Mouse (Mus musculus): ENCODE data around the gene Dkkl1. TPM values are rescaled to one million over a fixed set of nuclear protein-coding genes. Genes with fewer than 3 reads are reported as not detected.
"Not testable (repeated sequence)": the region's sequence is repeated elsewhere in the genome, so short reads cannot be mapped to it uniquely, and the experiment has no call there.

Dkkl1 gene
- polyA plus RNA-seq (2012; fragmentation: generic; extraction: Trizol) = 0.07 TPM
- long read RNA-seq, experiment 1 = 0 reads
- long read RNA-seq, experiment 2 = 0 reads

DNA sequence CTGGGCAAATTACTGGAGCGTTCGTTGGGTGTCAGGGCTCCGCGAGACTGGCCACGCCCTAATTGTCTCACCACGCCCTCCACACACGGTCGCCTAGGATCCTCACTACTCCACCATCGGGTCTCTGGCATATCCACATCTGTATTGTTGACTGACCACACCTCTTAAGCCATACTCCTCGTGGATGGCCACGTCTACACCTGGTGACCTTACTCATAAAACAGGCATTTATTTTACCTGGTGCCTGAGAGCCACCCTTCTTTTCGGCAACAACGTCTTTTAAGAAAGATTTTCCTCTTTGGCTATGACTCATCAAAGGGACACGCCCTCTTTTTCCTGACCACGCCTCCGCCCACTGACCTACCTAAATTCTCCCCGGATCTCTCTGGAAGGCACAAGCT is at the start of gene Dkkl1:
Dkkl1 (minus strand) TSS at position 297 of the 401 bp plus-strand sequence.
- H3K79me3 ChIP-seq (ENCODE audit: low read depth) = peaks cover 1% of the 10 kb centered on the region
- peaks cover 9% of the 10 kb centered on the region for H3K27me3 ChIP-seq (ENCODE audit: control insufficient read depth, insufficient read depth, insufficient read length)
- TF ChIP-seq MYOG (IDR thresholded peaks at IDR 0.05; ENCODE audit: control insufficient read depth, extremely low read depth, insufficient read length) = no peak
- TF ChIP-seq USF1 (IDR thresholded peaks at IDR 0.05; ENCODE audit: low read depth) = no peak
- no peak for TF ChIP-seq FOSL1 (IDR thresholded peaks at IDR 0.05; ENCODE audit: insufficient read depth, low read length, poor library complexity, severe bottlenecking)
- no peak for TF ChIP-seq CTCF (IDR thresholded peaks at IDR 0.05; ENCODE audit: control insufficient read depth, insufficient read depth, insufficient read length)
- no peak for TF ChIP-seq MAX (IDR thresholded peaks at IDR 0.05)
- no peak for TF ChIP-seq CEBPB (IDR thresholded peaks at IDR 0.05; ENCODE audit: low read depth)
- no peak for TF ChIP-seq MYOD1 (IDR thresholded peaks at IDR 0.05; ENCODE audit: control insufficient read depth, insufficient read length, low read depth)
- no peak within 1 kb of the TSS for H3K4me3 ChIP-seq (ENCODE audit: insufficient read depth, poor library complexity, severe bottlenecking)
- H3K36me3 ChIP-seq (ENCODE audit: control insufficient read depth, insufficient read depth) = no peaks in the 10 kb centered on the region
- H3ac ChIP-seq (ENCODE audit: control insufficient read depth, insufficient read length, low read depth) = no peak within 1 kb of the TSS
- peaks cover 10% of the 10 kb centered on the region for H3K79me2 ChIP-seq (ENCODE audit: control insufficient read depth, insufficient read depth)

DNA sequence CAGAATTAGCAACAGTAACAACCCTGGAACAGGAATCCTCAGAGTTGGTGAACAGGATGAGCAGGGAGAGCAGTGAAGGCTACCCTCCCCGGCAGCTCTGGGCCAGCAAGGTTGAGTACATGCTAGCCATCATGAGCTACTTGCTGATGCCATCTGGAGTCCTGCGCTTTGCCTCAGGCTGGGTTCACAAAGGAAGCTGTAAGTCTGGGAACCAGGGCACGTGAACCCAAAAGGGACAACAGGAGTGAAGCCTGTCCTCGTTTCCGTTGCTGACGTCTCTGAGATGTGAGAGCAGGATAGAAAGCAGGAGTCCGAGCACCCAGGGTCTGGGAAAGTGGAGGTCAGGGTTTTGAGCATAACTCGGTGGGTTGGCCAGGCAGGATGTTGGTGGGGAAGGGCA is 47.3 kb upstream of the Dkkl1 start:
- H3K79me3 ChIP-seq (ENCODE audit: low read depth) = no peaks in the 10 kb centered on the region
- no peaks in the 10 kb centered on the region for H3K79me2 ChIP-seq (ENCODE audit: control insufficient read depth, insufficient read depth)
- no peak overlapping the region for H3ac ChIP-seq (ENCODE audit: control insufficient read depth, insufficient read length, low read depth)
- H3K4me3 ChIP-seq (ENCODE audit: insufficient read depth, poor library complexity, severe bottlenecking) = no peak overlapping the region
- no peak for TF ChIP-seq MAX (IDR thresholded peaks at IDR 0.05)
- no peak for TF ChIP-seq MYOG (IDR thresholded peaks at IDR 0.05; ENCODE audit: control insufficient read depth, extremely low read depth, insufficient read length)
- no peak for TF ChIP-seq CEBPB (IDR thresholded peaks at IDR 0.05; ENCODE audit: low read depth)
- TF ChIP-seq FOSL1 (IDR thresholded peaks at IDR 0.05; ENCODE audit: insufficient read depth, low read length, poor library complexity, severe bottlenecking) = no peak
- TF ChIP-seq USF1 (IDR thresholded peaks at IDR 0.05; ENCODE audit: low read depth) = no peak
- TF ChIP-seq CTCF (IDR thresholded peaks at IDR 0.05; ENCODE audit: control insufficient read depth, insufficient read depth, insufficient read length) = no peak
- no peaks in the 10 kb centered on the region for H3K36me3 ChIP-seq (ENCODE audit: control insufficient read depth, insufficient read depth)
- H3K27me3 ChIP-seq (ENCODE audit: control insufficient read depth, insufficient read depth, insufficient read length) = peaks cover 73% of the 10 kb centered on the region

- H3K27me3 ChIP-seq (ENCODE audit: control insufficient read depth, insufficient read depth, insufficient read length) = peaks cover 63% of the 10 kb centered on the region
- H3K79me3 ChIP-seq (ENCODE audit: low read depth) = no peaks in the 10 kb centered on the region
- no peaks in the 10 kb centered on the region for H3K79me2 ChIP-seq (ENCODE audit: control insufficient read depth, insufficient read depth)
- H3ac ChIP-seq (ENCODE audit: control insufficient read depth, insufficient read length, low read depth) = no peak overlapping the region
- TF ChIP-seq MAX (IDR thresholded peaks at IDR 0.05) = no peak
- no peak for TF ChIP-seq MYOD1 (IDR thresholded peaks at IDR 0.05; ENCODE audit: control insufficient read depth, insufficient read length, low read depth)
- TF ChIP-seq CEBPB (IDR thresholded peaks at IDR 0.05; ENCODE audit: low read depth) = no peak
- TF ChIP-seq MYOG (IDR thresholded peaks at IDR 0.05; ENCODE audit: control insufficient read depth, extremely low read depth, insufficient read length) = no peak
- TF ChIP-seq FOSL1 (IDR thresholded peaks at IDR 0.05; ENCODE audit: insufficient read depth, low read length, poor library complexity, severe bottlenecking) = no peak
- no peak for TF ChIP-seq CTCF (IDR thresholded peaks at IDR 0.05; ENCODE audit: control insufficient read depth, insufficient read depth, insufficient read length)
- no peak for TF ChIP-seq USF1 (IDR thresholded peaks at IDR 0.05; ENCODE audit: low read depth)
- no peak overlapping the region for H3K4me3 ChIP-seq (ENCODE audit: insufficient read depth, poor library complexity, severe bottlenecking)
- no peaks in the 10 kb centered on the region for H3K36me3 ChIP-seq (ENCODE audit: control insufficient read depth, insufficient read depth)
Measured at GRCm38 (mm10) chr7:45257063-45257840, 45.3 kb upstream of the Dkkl1 start.

DNA sequence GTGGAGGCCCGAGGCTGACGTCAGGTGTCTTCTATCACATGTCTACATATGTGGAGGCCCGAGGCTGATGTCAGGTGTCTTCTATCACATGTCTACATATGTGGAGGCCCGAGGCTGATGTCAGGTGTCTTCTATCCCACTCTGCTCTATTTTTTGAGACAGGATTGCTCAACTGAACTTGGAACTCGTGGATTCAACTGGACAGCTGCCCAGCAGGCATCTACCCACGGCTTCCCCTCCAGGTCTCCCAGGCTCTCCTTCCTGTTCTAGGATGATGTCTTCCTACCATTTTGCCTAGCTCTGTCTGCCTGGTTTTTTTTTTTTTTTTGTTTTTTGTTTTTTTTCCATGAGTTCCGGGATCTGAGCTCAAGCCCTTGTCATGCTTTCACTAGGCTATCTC is 43.9 kb upstream of the Dkkl1 start:
- H3K27me3 ChIP-seq (ENCODE audit: control insufficient read depth, insufficient read depth, insufficient read length) = peaks cover 49% of the 10 kb centered on the region
- not testable (repeated sequence) for H3ac ChIP-seq (ENCODE audit: control insufficient read depth, insufficient read length, low read depth); H3K79me3 ChIP-seq (ENCODE audit: low read depth); H3K36me3 ChIP-seq (ENCODE audit: control insufficient read depth, insufficient read depth); H3K4me3 ChIP-seq (ENCODE audit: insufficient read depth, poor library complexity, severe bottlenecking); H3K79me2 ChIP-seq (ENCODE audit: control insufficient read depth, insufficient read depth)

DNA sequence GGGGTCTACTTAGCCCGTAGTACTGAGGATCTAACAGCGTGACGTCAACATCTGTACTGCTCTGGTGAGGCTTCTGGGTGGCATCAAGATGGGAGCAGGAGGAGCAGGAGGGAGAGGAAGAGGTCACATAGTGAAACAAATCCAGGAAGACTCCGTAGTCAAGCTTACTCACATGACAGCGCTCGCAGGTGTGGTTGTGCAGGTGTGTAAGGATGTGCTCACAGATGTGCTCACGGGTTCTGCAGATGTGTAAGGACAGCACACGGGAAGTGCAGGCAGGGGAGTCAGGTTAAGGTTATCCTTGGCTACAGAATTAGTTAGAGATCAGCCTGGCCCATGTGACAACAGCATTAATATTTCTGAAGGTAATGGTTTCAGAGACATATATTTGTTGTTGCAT is 41.9 kb upstream of the Dkkl1 start:
- no peak for TF ChIP-seq USF1 (IDR thresholded peaks at IDR 0.05; ENCODE audit: low read depth)
- TF ChIP-seq FOSL1 (IDR thresholded peaks at IDR 0.05; ENCODE audit: insufficient read depth, low read length, poor library complexity, severe bottlenecking) = no peak
- no peak for TF ChIP-seq MAX (IDR thresholded peaks at IDR 0.05)
- TF ChIP-seq MYOD1 (IDR thresholded peaks at IDR 0.05; ENCODE audit: control insufficient read depth, insufficient read length, low read depth) = no peak
- TF ChIP-seq CEBPB (IDR thresholded peaks at IDR 0.05; ENCODE audit: low read depth) = no peak
- no peak for TF ChIP-seq MYOG (IDR thresholded peaks at IDR 0.05; ENCODE audit: control insufficient read depth, extremely low read depth, insufficient read length)
- TF ChIP-seq CTCF (IDR thresholded peaks at IDR 0.05; ENCODE audit: control insufficient read depth, insufficient read depth, insufficient read length) = no peak

DNA sequence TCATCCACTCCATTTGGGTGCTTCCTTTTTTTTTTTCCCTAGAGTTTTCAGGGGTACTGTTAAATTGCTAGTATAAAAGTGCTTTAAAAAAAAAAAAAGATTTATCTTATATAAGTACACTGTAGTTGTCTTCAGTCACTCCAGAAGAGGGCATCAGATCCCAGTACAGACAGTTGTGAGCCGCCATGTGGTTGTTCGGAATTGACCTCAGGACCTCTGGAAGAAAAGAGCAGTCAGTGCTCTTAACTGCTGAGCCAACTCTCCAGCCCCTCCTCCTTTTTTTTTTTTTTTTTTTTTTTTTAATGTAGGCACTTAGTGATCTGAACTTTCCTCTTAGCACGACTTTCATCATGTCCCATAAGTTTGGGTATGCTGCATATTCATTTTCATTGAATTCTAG is 35.7 kb upstream of the Dkkl1 start:
- no peak for TF ChIP-seq FOSL1 (IDR thresholded peaks at IDR 0.05; ENCODE audit: insufficient read depth, low read length, poor library complexity, severe bottlenecking)
- TF ChIP-seq USF1 (IDR thresholded peaks at IDR 0.05; ENCODE audit: low read depth) = no peak
- TF ChIP-seq CTCF (IDR thresholded peaks at IDR 0.05; ENCODE audit: control insufficient read depth, insufficient read depth, insufficient read length) = no peak
- no peak for TF ChIP-seq CEBPB (IDR thresholded peaks at IDR 0.05; ENCODE audit: low read depth)
- TF ChIP-seq MAX (IDR thresholded peaks at IDR 0.05) = no peak
- no peak for TF ChIP-seq MYOG (IDR thresholded peaks at IDR 0.05; ENCODE audit: control insufficient read depth, extremely low read depth, insufficient read length)
- TF ChIP-seq MYOD1 (IDR thresholded peaks at IDR 0.05; ENCODE audit: control insufficient read depth, insufficient read length, low read depth) = no peak
- Histone ChIP-seq H3K79me3 (ENCODE audit: low read depth) (no peaks in the 10 kb centered on the region), H3K27me3 (ENCODE audit: control insufficient read depth, insufficient read depth, insufficient read length) (peaks cover 2% of the 10 kb centered on the region), H3K79me2 (ENCODE audit: control insufficient read depth, insufficient read depth) (no peaks in the 10 kb centered on the region), H3K36me3 (ENCODE audit: control insufficient read depth, insufficient read depth) (no peaks in the 10 kb centered on the region), H3ac (ENCODE audit: control insufficient read depth, insufficient read length, low read depth) (no peak overlapping the region), H3K4me3 (ENCODE audit: insufficient read depth, poor library complexity, severe bottlenecking) (no peak overlapping the region)

More for the DNA sequence above, 41.9 kb upstream of the Dkkl1 start:
- no peak overlapping the region for H3ac ChIP-seq (ENCODE audit: control insufficient read depth, insufficient read length, low read depth)
- no peaks in the 10 kb centered on the region for H3K36me3 ChIP-seq (ENCODE audit: control insufficient read depth, insufficient read depth)
- peaks cover 29% of the 10 kb centered on the region for H3K27me3 ChIP-seq (ENCODE audit: control insufficient read depth, insufficient read depth, insufficient read length)
- no peaks in the 10 kb centered on the region for H3K79me3 ChIP-seq (ENCODE audit: low read depth)
- H3K4me3 ChIP-seq (ENCODE audit: insufficient read depth, poor library complexity, severe bottlenecking) = no peak overlapping the region
- H3K79me2 ChIP-seq (ENCODE audit: control insufficient read depth, insufficient read depth) = no peaks in the 10 kb centered on the region
